In genomic region chr5:38632463-38633449, GRCm38 (mm10) we compare ENCODE assay signal across 8 mouse cellular contexts. TPM values are rescaled to one million over a fixed set of nuclear protein-coding genes. Genes with fewer than 3 reads are reported as not detected.
DNase-seq lines count a peak whose midpoint lies in the region; ATAC-seq and TF ChIP-seq lines count a peak whose summit lies in the region.

No protein-coding gene starts in this region.

- WGBS in embryonic facial prominence, embryonic 13.5 days, result 61% methylated on average over 13 of the region's 13 CpGs

- peak overlapping the region; percentile 76; the same call in 1 of the 2 replicates for H3K27ac ChIP-seq in embryonic facial prominence, embryonic 13.5 days

- peak; percentile 62 for TF ChIP-seq CTCF in E14TG2a.4 (conservative IDR thresholded peaks at IDR 0.05; ENCODE audit: low read length)

- H3K9ac ChIP-seq in embryonic facial prominence, embryonic 13.5 days, result no peak overlapping the region

- H3K36me3 ChIP-seq in E14TG2a.4 (ENCODE audit: insufficient read depth, low read length), result no peaks in the 10 kb centered on the region
- no peaks in the 10 kb centered on the region for H3K36me3 ChIP-seq in embryonic facial prominence, embryonic 13.5 days

- no peaks in the 10 kb centered on the region for H3K9me3 ChIP-seq in E14TG2a.4 (ENCODE audit: low read length)
- H3K9me3 ChIP-seq in embryonic facial prominence, embryonic 13.5 days, result no peaks in the 10 kb centered on the region

- intact Hi-C loops in heart, postnatal 36 days (cut with DNase I), result loop anchor here (1.0 kb wide), 2 partner anchors 52 to 325 kb away; no protein-coding TSS in a partner anchor

- H3K27me3 ChIP-seq in E14TG2a.4 (ENCODE audit: insufficient read depth, low read length), result no peaks in the 10 kb centered on the region
- H3K27me3 ChIP-seq in embryonic facial prominence, embryonic 13.5 days, result no peaks in the 10 kb centered on the region

- DNase-seq in adrenal gland, postnatal 25 days, result peak; percentile 71
- DNase-seq in heart, postnatal 36 days, result peak; percentile 56 to 72
- peak; percentile 56 for DNase-seq in layer of hippocampus, adult 9-10 months (ENCODE audit: low spot score)
- DNase-seq in lung, postnatal 14 days, result peak; percentile 81
- DNase-seq in retina, postnatal 1 day, result peak; percentile 84
- DNase-seq in thymus, postnatal 4 days, result peak; percentile 82

- ATAC-seq in embryonic facial prominence, embryonic 13.5 days (ENCODE audit: insufficient number of reproducible peaks, insufficient read depth, low FRiP score, low TSS enrichment, low read depth), result no peak

- no peak overlapping the region for H3K4me3 ChIP-seq in E14TG2a.4 (replicated peaks; ENCODE audit: low read length)
- H3K4me3 ChIP-seq in embryonic facial prominence, embryonic 13.5 days, result no peak overlapping the region

- no peak overlapping the region for H3K4me2 ChIP-seq in embryonic facial prominence, embryonic 13.5 days

- H3K4me1 ChIP-seq in E14TG2a.4 (replicated peaks; ENCODE audit: low read depth, low read length), result peaks cover 60% of the 10 kb centered on the region
- peaks cover 31% of the 10 kb centered on the region for H3K4me1 ChIP-seq in embryonic facial prominence, embryonic 13.5 days

RNA-seq across cellular contexts. Expression of gene Zfp518b, which starts 51.9 kb away (rescaled TPM):
- 4.6 and 7.3 TPM in 2 replicates for total RNA-seq in adrenal gland, postnatal 25 days (2021)
- polyA plus RNA-seq in embryonic facial prominence, embryonic 13.5 days (2015; fragmentation: Nextera tagmentation; extraction: Ambion mirVana), result 25.2 and 34.9 TPM in 2 replicates
- 1 to 10 TPM; 4.2 to 6.4 TPM for total RNA-seq in heart, postnatal 36 days (2021)
